Mouse (Mus musculus) embryonic stem cell, embryonic (primary cell): Measurements from ENCODE around the gene 4930519P11Rik.

Experiments
- CTCF ChIA-PET, 4 experiments: fragments of 300-600 bp in 2 of 4; fragments of 350-600 bp in 2 of 4; sonication (Branson Sonifier 250); formaldehyde crosslinking; loops; one replicate each; lab custom pipeline; 2022; ENCODE audit warnings: inconsistent platforms in 2 of 4; lab: Charles Lee
- POLR2A ChIA-PET, 4 experiments: fragments of 300-600 bp in 2 of 4; fragments of 350-600 bp in 2 of 4; sonication (Branson Sonifier 250); formaldehyde crosslinking; loops; one replicate each; lab custom pipeline; 2022; ENCODE audit warnings: antibody characterized with exemption in 4 of 4, inconsistent platforms in 1 of 4; lab: Charles Lee

Gene 4930519P11Rik

GRCm38 (mm10) chr2:154641176-154641575, 27.9 kb upstream of the 4930519P11Rik start:
- ChIA-PET POLR2A (interaction anchor here in 3 of 4 experiments (0.6 to 2.1 kb wide), 9 partner anchors 10 to 559 kb away, joined by 3 to 7 read pairs (median 3); no protein-coding TSS in a partner anchor), CTCF (interaction anchor here in 3 of 4 experiments (0.7 to 1.3 kb wide), 4 partner anchors 9 to 72 kb away, joined by 3 to 5 read pairs (median 4); no protein-coding TSS in a partner anchor)

GRCm38 (mm10) chr2:154639115-154639514, 25.9 kb upstream of the 4930519P11Rik start:
- POLR2A ChIA-PET, result interaction anchor here in 2 of 4 experiments (0.6 to 2.5 kb wide), 8 partner anchors 16 to 212 kb away, joined by 3 to 13 read pairs (median 4); partner anchors contain the start of genes 4930519P11Rik (in 1 of the 2) and Zfp341 (in 1 of the 2)
- CTCF ChIA-PET, result interaction anchor here in 2 of 4 experiments (0.6 to 1.3 kb wide), 5 partner anchors 17 to 82 kb away, joined by 3 to 4 read pairs (median 3); partner anchors contain the start of genes Pxmp4 (in 1 of the 2) and Zfp341 (in 1 of the 2)

GRCm38 (mm10) chr2:154638521-154638920, 25.3 kb upstream of the 4930519P11Rik start:
- CTCF ChIA-PET, result interaction anchor here in 3 of 4 experiments (0.5 to 1.3 kb wide), 8 partner anchors 8 to 216 kb away, joined by 3 to 6 read pairs (median 4); partner anchors contain the start of genes Pxmp4 (in 1 of the 3) and Zfp341 (in 1 of the 3)
- POLR2A ChIA-PET, result interaction anchor here in 2 of 4 experiments (0.6 to 2.5 kb wide), 8 partner anchors 16 to 211 kb away, joined by 3 to 13 read pairs (median 4); partner anchors contain the start of genes 4930519P11Rik (in 1 of the 2) and Zfp341 (in 1 of the 2)

GRCm38 (mm10) chr2:154635826-154636225, 22.6 kb upstream of the 4930519P11Rik start:
- ChIA-PET CTCF (interaction anchor here in 1 of 4 experiments (1.0 kb wide), 1 partner anchor 682 kb away, joined by 3 read pairs; no protein-coding TSS in a partner anchor), POLR2A (interaction anchor here in 3 of 4 experiments (0.7 to 4.2 kb wide), 4 partner anchors 8 to 22 kb away, joined by 3 to 19 read pairs (median 4); partner anchors contain the start of genes 4930519P11Rik (in 1 of the 3) and Zfp341 (in 1 of the 3))

- CTCF ChIA-PET, result interaction anchor here in 2 of 4 experiments (0.7 to 1.1 kb wide), 5 partner anchors 10 to 1467 kb away, joined by 3 to 5 read pairs (median 3); partner anchors contain the start of genes 4930519P11Rik (in 1 of the 2) and Zfp341 (in 1 of the 2)
Measured at GRCm38 (mm10) chr2:154633876-154634644, 20.8 kb upstream of the 4930519P11Rik start.

GRCm38 (mm10) chr2:154633039-154633742, 20.0 kb upstream of the 4930519P11Rik start:
- ChIA-PET POLR2A (interaction anchor here in 2 of 4 experiments (0.6 to 4.2 kb wide), 9 partner anchors 18 to 986 kb away, joined by 3 to 19 read pairs (median 4); partner anchors contain the start of genes 4930519P11Rik (in 2 of the 2), Zfp341 (in 2 of the 2) and Pxmp4 (in 1 of the 2)), CTCF (interaction anchor here in 2 of 4 experiments (0.6 to 1.3 kb wide), 6 partner anchors 9 to 1087 kb away, joined by 3 to 6 read pairs (median 3); partner anchors contain the start of genes 4930519P11Rik (in 1 of the 2), Pxmp4 (in 1 of the 2) and Zfp341 (in 1 of the 2))

More at GRCm38 (mm10) chr2:154633876-154634644, 20.8 kb upstream of the 4930519P11Rik start:
- POLR2A ChIA-PET, result interaction anchor here in 3 of 4 experiments (0.6 to 4.2 kb wide), 4 partner anchors 20 to 75 kb away, joined by 3 to 19 read pairs (median 6); partner anchors contain the start of genes 4930519P11Rik (in 2 of the 3) and Zfp341 (in 2 of the 3)

- ChIA-PET CTCF (interaction anchor here in 2 of 4 experiments (0.6 to 1.3 kb wide), 4 partner anchors 8 to 1252 kb away, joined by 3 to 5 read pairs (median 3); partner anchors contain the start of gene Pxmp4 (in 1 of the 2)), POLR2A (interaction anchor here in 2 of 4 experiments (0.8 to 1.9 kb wide), 5 partner anchors 9 to 180 kb away, joined by 3 to 7 read pairs (median 5); partner anchors contain the start of genes 4930519P11Rik (in 1 of the 2), Pxmp4 (in 1 of the 2) and Zfp341 (in 1 of the 2))
Measured at GRCm38 (mm10) chr2:154632203-154632780, 19.1 kb upstream of the 4930519P11Rik start.

GRCm38 (mm10) chr2:154630531-154630930, 17.3 kb upstream of the 4930519P11Rik start:
- POLR2A ChIA-PET, result interaction anchor here in 3 of 4 experiments (0.6 to 1.9 kb wide), 7 partner anchors 11 to 1014 kb away, joined by 3 to 7 read pairs (median 3); partner anchors contain the start of genes 4930519P11Rik (in 2 of the 3), Pxmp4 (in 1 of the 3) and Zfp341 (in 1 of the 3)
- CTCF ChIA-PET, result interaction anchor here in 1 of 4 experiments (0.5 kb wide), 1 partner anchor 83 kb away, joined by 3 read pairs; no protein-coding TSS in a partner anchor

GRCm38 (mm10) chr2:154624137-154624536, 10.9 kb upstream of the 4930519P11Rik start:
- ChIA-PET POLR2A (interaction anchor here in 2 of 4 experiments (0.6 to 2.9 kb wide), 6 partner anchors 10 to 318 kb away, joined by 3 to 13 read pairs (median 4); partner anchors contain the start of genes 4930519P11Rik (in 1 of the 2), Pxmp4 (in 1 of the 2) and Zfp341 (in 1 of the 2)), CTCF (interaction anchor here in 3 of 4 experiments (0.5 to 1.5 kb wide), 7 partner anchors 9 to 577 kb away, joined by 3 to 8 read pairs (median 3); partner anchors contain the start of genes 4930519P11Rik (in 1 of the 3), Pxmp4 (in 1 of the 3) and Zfp341 (in 1 of the 3))

GRCm38 (mm10) chr2:154621684-154622083, 8.4 kb upstream of the 4930519P11Rik start:
- POLR2A ChIA-PET, result interaction anchor here in 1 of 4 experiments (2.9 kb wide), 1 partner anchor 8 kb away, joined by 9 read pairs; the partner anchor contains the start of genes 4930519P11Rik and Zfp341
- CTCF ChIA-PET, result interaction anchor here in 1 of 4 experiments (1.6 kb wide), 1 partner anchor 8 kb away, joined by 3 read pairs; no protein-coding TSS in a partner anchor

- CTCF ChIA-PET, result interaction anchor here in 2 of 4 experiments (0.6 kb wide), 2 partner anchors 20 to 433 kb away, joined by 3 to 5 read pairs; no protein-coding TSS in a partner anchor
- POLR2A ChIA-PET, result interaction anchor here in 2 of 4 experiments (0.6 to 1.3 kb wide), 4 partner anchors 24 to 837 kb away, joined by 3 to 6 read pairs (median 4); partner anchors contain the start of gene Efcab8 (in 1 of the 2)
Measured at GRCm38 (mm10) chr2:154617061-154617460, 3.8 kb upstream of the 4930519P11Rik start.

GRCm38 (mm10) chr2:154615674-154616073, 2.4 kb upstream of the 4930519P11Rik start:
- POLR2A ChIA-PET, result interaction anchor here in 3 of 4 experiments (0.5 to 4.5 kb wide), 18 partner anchors 7 to 766 kb away, joined by 3 to 148 read pairs (median 4); partner anchors contain the start of genes Pxmp4 (in 2 of the 3) and Raly (in 1 of the 3)
- CTCF ChIA-PET, result interaction anchor here in 1 of 4 experiments (0.7 kb wide), 1 partner anchor 15 kb away, joined by 3 read pairs; no protein-coding TSS in a partner anchor

- POLR2A ChIA-PET, result interaction anchor here in 3 of 4 experiments (0.5 to 4.5 kb wide), 36 partner anchors 8 to 766 kb away, joined by 3 to 148 read pairs (median 4); partner anchors contain the start of genes Pxmp4 (in 2 of the 3) and Raly (in 2 of the 3)
Measured at GRCm38 (mm10) chr2:154614841-154615576, 1.8 kb upstream of the 4930519P11Rik start.

GRCm38 (mm10) chr2:154609050-154609767, 4.0 kb downstream of the 4930519P11Rik start:
- ChIA-PET CTCF (interaction anchor here in 2 of 4 experiments (0.6 to 1.1 kb wide), 2 partner anchors 16 to 465 kb away, joined by 3 read pairs; partner anchors contain the start of gene Ahcy (in 1 of the 2)), POLR2A (interaction anchor here in 2 of 4 experiments (1.2 to 1.4 kb wide), 3 partner anchors 10 to 182 kb away, joined by 4 to 7 read pairs (median 4); no protein-coding TSS in a partner anchor)

More at GRCm38 (mm10) chr2:154614841-154615576, 1.8 kb upstream of the 4930519P11Rik start:
- CTCF ChIA-PET, result interaction anchor here in 2 of 4 experiments (0.7 to 3.9 kb wide), 4 partner anchors 11 to 31 kb away, joined by 3 to 58 read pairs (median 6); partner anchors contain the start of gene Pxmp4 (in 1 of the 2)
